Mouse (Mus musculus): Measurements from ENCODE around the gene Metrn.
A peak's percentile ranks its signal among the peaks of the same experiment; 100 is the strongest.
"Not testable (repeated sequence)": the region's sequence is repeated elsewhere in the genome, so short reads cannot be mapped to it uniquely, and the experiment has no call there.

Metrn gene

GRCm38 (mm10) chr17:25830806-25831431 lies 34.0 kb upstream of the Metrn start:
- DNase-seq, result no peak

DNA sequence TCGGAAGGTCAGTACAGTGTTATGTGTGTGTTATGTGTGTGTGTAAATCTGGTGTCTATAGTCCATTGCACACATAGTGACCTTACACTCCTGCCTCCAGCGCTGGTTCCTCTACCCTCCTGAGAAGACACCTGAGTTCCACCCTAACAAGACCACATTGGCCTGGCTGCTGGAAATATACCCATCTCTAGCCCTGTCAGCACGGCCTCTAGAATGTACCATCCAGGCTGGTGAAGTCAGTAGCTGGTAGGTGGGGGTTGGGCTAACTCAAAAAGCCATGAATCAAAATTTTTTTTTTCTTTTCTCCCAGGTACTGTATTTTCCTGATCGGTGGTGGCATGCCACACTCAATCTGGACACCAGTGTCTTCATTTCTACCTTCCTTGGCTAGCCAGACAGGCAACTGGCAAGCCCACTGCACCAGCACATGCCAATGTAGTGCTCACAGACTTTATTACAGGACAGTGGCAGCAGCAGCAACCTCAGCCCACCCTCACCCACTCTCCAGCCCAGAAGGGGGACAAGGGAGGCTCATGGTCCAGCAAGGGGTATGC lies 33.3 kb upstream of the Metrn start:
- DNase-seq, result no peak

GRCm38 (mm10) chr17:25829558-25830017 lies 32.7 kb upstream of the Metrn start:
- no peak for DNase-seq

DNA sequence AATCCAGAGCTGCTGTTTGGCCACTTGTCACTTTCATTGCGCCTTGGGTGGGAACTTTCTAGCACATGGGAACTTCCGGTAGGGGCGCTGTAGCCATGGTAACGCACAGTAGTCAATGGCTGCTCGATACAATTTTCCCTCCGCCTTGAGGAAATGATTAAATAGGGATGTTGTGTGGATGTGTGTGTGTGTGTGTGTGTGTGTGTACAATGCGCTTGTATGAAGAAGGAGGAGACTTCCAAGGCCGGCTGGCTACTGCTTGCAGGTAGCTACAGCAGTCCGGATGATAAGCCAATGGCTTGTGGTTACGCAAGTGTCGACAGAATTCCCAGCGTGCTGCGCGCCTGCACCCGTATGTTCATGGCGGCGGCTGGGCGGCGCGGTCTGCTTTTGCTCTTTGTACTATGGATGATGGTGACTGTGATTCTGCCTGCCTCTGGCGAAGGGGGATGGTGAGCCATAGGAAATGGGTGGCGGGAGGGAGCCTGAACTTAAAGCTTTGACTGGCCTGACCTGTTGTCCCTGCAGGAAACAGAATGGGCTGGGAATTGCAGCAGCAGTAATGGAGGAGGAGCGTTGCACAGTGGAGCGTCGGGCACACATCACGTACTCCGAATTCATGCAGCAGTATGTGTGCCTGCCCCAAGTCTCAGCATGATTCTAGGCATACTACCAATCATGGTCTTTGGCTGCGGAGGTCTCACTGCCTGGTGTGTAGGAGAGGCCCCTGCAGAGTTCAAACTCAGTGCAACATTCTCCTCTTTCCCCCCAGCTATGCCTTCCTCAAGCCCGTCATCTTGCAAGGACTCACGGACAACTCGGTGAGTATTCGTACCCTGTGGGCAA lies 32.0 kb upstream of the Metrn start, which contains the start of gene Jmjd8:
Gene Jmjd8 (plus strand): TSS at position 156 of the 846 bp plus-strand sequence.
- peak; percentile 90 for DNase-seq

GRCm38 (mm10) chr17:25828223-25828594 lies 31.3 kb upstream of the Metrn start:
- no peak for DNase-seq

DNA sequence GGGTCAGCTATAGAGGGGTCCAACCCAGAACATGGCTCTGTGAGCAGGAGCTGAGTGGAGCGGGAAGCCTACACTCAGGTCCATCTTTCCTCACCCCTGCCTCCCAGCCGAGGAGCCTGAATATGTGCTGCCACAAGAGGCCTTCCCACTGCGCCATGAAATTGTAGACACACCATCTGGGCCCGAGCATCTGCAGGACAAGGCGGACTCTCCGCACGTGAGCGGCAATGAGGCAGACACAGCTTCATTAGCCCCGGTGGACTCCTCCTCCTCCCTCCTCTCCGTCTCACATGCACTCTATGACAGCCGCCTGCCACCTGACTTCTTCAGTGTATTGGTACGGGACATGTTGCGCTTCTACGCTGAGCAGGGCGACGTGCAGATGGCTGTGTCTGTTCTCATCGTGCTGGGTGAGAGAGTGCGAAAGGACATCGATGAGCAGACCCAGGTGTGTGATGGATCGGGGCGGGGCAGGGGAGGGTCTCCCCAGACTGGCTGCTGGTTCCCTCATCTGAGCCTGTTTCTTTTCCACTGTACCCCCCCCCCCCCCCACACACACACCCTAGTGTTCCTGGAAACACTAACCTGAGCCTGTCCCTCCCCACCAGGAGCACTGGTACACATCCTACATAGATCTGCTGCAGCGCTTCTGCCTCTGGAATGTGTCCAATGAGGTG lies 30.7 kb upstream of the Metrn start:
- no peak for DNase-seq

- no peak for DNase-seq
Observed at GRCm38 (mm10) chr17:25827011-25827410, 30.1 kb upstream of the Metrn start.

GRCm38 (mm10) chr17:25825984-25826570 lies 29.1 kb upstream of the Metrn start:
- DNase-seq, result no peak

- no peak for DNase-seq
Observed at GRCm38 (mm10) chr17:25825311-25825710, 28.4 kb upstream of the Metrn start.

DNA sequence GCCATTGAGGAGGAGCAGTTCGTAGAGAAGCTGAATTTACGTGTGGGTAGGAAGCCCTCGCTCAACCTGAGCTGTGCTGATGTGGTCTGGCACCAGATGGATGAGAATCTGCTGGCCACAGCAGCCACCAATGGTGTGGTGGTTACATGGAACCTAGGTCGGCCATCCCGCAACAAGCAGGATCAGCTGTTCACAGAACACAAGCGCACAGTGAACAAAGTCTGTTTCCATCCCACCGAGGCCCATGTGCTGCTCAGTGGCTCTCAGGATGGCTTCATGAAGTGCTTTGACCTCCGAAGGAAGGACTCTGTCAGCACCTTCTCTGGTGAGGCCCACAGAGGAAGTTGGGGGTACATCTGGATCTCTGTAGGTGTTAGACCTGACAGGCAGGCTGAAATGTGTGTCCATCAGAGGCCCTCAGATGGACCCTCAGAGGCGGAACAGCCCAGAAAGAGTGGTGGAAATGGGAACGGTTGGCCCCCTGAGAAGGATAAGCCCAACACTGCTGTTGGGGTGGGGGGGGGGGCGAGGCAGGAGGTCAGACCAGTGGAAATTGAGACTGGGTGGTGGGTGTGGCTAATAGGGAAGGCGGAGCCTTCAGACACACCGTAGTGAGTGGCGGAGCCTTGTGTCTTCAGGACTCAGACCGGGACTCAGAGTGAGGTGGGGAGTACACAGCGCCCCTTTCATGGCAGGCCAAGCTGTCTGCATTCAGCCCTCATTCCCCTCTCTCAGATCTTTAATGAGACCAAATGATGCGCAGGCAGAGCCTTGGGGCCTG lies 27.6 kb upstream of the Metrn start:
- DNase-seq, result no peak

- peak; percentile 95 for DNase-seq
Observed at GRCm38 (mm10) chr17:25823452-25823851, 26.5 kb upstream of the Metrn start, which contains the start of gene Wdr24. Gene Wdr24 (plus strand): TSS chr17:25823627.

DNA sequence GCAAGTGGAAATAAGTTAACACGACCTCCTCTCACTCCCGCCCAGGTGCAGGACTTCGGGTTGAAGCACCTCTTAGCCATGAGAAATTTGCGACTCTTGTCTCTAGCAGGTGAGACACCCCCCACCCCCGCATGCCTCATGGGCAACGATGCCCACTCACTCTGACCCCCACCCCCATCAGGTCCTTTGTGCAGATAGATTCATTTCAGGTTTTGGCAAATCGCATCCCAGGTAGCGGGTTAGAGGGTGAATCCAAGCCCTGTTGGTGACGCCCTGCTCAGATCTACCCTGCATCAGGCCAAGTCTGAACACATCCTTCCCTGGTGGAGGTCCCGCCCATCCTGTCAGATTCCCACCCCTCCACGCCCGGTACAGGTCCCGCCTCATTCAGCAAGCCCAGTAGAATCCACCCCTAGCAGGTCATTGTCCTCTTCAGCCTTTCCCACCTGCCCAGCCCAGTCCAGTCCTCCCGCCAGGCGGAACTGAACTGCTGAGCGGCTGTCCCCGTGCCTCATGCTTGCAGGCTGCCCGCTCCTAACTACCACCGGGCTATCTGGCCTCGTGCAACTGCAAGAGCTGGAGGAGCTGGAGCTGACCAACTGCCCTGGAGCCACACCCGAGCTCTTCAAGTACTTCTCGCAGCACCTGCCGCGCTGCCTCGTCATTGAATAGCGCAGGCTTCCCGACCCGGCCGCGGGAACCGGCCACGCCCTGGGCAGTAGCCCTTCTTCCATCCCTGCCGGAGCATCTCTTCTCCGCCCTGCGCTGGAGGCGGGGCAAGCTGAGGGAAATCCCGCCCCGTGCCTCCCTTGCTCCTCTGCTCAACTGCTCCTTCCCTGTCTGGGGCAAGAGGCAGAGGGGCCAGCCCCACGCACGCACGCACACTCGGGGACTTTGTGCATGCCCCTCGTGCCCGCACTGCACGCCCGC lies 22.2 kb upstream of the Metrn start:
- peak; percentile 35 for DNase-seq

DNA sequence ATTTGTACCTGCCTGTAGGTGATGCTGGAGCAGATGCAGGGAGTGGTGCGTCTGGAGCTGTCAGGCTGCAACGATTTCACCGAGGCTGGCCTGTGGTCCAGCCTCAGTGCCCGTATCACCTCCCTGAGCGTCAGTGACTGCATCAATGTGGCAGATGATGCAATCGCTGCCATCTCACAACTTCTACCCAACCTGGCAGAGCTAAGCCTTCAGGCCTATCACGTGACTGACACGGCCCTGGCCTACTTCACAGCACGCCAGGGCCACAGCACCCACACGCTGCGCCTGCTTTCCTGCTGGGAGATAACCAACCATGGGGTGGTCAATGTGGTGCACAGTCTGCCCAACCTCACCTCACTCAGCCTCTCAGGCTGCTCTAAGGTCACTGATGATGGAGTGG lies 20.7 kb upstream of the Metrn start:
- no peak for DNase-seq

- DNase-seq, result peak; percentile 87
Observed at GRCm38 (mm10) chr17:25813471-25813870, 16.5 kb upstream of the Metrn start.

GRCm38 (mm10) chr17:25810890-25811289 lies 14.0 kb upstream of the Metrn start:
- DNase-seq, result no peak

DNA sequence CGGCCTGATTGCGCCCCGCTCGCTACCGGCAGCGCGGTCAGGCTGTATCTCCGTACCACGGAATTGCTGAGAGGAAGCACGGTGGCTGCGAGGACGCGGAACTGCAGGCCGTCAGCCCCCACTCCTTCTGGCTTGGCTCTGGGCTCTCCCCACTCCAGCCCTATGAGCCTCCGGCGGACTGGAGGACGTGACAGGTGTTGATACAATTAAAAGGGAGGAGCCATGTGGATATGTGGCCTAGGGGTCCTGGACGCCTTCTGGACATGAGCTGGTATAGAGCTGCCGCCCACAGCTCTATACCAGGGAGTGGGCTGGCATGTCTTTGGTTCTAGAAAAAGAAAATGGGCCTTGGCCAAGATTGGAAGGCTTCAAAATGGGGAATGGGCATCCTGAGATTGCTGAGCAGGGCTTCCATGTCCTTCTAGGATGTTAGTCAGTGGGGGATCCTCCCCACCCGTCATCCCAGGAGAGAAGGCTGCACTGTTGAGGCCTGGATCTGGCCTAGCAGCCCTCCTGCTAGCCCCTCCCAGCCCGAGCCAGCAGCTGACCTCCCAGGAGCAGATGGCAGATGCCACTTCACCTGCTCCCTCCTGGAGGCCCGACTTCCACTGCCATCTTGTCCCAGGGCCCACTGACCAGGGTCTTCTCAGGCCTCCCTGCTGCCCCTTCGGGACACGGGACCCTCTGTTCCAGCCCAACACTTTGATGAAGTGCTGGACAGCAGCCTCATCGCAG lies 12.8 kb upstream of the Metrn start:
- peak; percentile 72 for DNase-seq

GRCm38 (mm10) chr17:25808789-25809605 lies 12.1 kb upstream of the Metrn start, which contains the start of gene Fbxl16:
Gene Fbxl16 (plus strand): TSS chr17:25809085.
- DNase-seq, result peak; percentile 95

DNA sequence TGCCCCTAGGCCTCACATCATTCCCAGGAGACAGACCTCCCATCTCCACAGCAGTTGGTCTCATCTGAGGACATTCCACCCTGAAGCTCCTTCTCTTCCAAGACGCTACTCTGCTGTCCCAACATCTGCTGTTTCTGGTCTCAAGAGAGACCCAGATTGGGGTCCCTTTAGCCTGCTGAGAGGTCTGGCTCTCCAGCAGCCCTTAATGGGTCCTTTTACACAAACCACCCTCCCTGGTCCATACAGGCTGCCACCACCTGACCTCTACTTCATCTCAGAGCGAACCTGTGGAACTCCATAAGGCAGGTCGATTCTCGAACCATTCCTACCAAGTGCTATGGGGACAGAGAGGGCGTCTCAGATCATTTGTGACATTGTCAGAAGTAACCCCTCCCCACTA lies 11.1 kb upstream of the Metrn start:
- no peak for DNase-seq

DNA sequence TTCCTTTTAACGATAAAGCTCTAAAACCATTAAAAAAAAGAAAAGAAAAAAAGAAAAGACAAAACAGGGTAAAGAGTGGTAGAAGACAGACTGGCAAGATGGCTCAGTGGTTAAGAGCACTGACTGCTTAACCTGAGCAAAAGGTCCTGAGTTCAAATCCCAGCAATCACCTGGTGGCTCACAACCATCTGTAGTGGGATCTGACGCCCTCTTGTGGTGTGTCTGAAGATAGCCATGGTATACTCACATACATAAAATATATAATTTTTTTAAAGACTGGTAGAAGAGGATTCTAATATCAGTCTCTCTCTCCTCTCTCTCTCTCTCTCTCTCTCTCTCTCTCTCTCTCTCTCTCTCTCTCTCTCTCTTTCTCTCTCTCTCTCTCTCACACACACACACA lies 10.5 kb upstream of the Metrn start:
- not testable (repeated sequence) for DNase-seq
